Mouse (Mus musculus) frontal cortex, postnatal 36 days (tissue): ENCODE measurements around the gene Chrnb2.
A peak's percentile ranks its signal among the peaks of the same experiment; 100 is the strongest.
"Not testable (repeated sequence)": the region's sequence is repeated elsewhere in the genome, so short reads cannot be mapped to it uniquely, and the experiment has no call there.

ENCODE experiments used
- DNase-seq, 2 experiments: peaks; one replicate each; pipeline ENCODE4 v3.0.0; 2022; ENCODE audit warnings: low spot score in 2 of 2

Gene Chrnb2

DNA sequence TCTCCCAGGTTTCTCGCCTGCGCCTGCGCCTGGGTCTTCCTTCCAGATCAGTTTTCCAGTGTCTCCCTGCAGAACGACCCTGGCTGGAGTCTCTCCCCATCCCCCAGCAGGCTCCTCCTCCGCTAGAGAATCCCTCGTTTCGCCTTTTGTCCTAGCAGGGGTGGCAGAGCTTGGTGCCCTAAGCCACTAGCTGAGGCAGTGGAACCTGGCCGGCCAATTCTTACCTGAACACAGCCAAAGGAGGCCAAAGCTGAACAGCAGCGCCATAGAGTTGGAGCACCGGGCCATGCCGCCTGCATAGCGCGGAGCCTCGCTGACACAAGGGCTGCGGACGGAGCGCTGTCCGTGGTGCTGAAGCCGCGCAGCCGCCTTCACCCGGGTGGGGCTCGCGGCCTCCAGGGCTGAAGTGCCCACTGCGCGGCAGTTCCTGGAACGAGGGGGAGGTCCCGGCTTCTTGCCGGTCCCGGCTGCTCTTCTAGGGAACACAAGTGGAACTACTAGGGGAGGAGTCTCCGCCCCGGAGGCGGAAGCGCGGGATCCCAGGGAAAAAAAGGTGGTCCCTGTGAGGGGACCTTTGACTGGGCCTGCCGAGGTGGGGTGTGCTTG, at the start of gene Chrnb2:
Gene Chrnb2 (minus strand): TSS at position 514 of the 606 bp plus-strand sequence.
- DNase-seq, result peak; percentile 55 to 57

DNA sequence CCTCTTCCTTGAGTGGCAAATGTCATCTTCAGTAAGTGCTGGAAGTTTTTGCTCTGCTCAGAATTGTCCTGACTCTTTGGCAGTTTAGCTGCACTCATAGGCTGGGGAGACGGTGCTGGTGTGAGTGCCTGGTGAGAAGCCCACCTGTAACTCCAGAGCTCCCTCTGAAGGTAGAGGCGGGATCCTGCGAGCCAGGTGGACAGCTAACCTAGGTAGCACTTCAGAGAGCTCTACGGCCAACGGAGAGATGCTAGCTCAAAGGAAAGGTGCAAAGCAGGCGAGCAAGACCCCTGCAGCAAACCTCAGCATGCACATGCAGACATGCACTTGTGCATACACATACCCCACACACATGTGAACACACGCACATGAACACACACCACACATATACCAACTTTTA, 49.6 kb upstream of the Chrnb2 start:
- DNase-seq, result no peak

DNA sequence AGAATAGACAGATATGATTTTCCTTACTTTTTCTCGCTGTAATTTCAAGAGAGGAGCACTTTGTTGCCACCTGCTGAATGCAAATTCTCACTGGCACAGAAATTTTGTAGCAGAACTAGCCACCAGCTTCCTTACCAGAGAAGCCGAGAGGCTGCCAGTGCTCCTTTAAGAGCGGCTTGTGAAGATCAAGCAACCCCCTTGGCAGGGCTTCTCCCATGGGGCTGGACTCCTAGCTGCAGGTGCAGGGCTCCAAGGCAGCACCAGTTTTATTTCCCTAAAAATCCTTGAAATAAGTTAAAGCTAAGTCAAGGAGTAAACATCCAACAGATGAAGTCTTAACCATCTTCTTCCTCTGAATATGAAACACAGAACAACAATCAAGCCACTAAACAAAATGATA, 47.7 kb upstream of the Chrnb2 start:
- DNase-seq, result no peak

DNA sequence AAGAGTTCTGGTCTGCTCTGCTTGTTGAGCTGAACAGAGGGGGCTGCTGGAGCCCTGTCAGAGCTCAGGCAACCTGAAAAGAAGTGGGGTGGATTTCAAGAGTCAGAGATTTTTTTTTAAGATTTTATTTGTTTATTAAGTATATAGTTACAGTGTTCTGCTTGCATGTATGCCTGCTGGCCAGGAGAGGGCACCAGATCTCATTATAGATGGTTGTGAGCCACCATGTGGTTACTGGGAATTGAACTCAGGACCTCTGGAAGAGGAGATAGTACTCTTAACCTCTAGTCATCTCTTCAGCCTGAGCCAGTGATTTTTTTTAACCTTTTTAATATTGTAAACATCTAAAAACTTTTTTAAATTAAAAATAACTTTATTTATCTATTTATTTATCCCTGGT, 46.4 kb upstream of the Chrnb2 start:
- DNase-seq, result no peak

DNA sequence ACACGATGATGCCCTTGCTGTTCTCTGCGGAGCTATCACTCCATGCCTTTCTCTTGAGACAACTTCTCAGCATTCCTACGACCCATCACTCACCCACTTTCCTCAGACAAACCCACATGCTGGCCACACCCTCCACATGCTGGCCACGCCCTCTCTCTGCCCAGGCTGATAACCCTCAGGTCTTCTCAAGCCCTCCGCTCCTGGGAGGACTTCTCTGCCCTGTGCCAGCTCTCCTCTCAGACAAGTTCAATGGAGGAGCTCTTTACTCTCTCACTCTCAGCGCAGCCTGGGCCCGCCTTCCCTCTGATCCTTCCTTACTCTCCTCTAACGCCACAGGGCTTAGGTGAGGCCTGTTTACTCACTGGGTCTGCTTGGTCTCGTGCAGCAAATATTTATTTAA, 44.2 kb upstream of the Chrnb2 start:
- no peak for DNase-seq

DNA sequence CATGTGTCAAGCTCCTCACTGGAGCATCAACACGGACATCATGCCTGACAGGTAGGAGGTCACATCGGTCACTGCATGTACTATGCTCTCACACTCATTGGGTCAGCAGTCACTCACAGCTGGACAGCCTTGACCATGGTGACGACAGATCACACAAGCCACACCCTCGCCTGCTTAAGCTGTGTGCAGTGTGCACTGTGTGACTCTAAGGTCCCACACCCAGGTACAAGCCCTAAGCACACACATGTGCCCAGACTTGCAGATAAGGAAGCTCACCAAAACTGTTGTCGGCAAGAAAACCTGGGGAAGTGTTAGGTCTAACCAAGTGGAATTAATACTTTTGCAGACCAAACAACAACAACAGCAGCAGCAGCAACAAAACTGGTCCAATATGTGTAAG, 43.4 kb upstream of the Chrnb2 start:
- no peak for DNase-seq

DNA sequence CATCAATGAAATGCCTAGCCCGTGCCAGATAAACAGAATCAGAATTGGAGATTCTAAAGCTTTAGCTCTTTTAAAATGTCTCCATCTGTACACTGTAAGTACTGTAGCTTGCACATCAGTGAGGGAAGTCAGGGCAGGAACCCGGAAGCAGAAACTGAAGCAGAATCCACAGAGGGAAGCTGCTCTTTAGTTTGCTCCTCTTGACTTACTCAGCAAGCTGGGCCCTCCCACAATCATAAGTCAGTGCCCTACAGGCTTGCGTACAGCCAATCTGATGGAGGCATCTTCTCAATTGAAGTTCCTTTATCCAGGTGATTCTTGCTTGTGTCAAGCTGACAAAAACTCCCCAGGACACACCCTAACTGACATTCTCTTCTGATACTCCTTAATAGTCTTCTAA, 42.7 kb upstream of the Chrnb2 start:
- DNase-seq, result no peak

DNA sequence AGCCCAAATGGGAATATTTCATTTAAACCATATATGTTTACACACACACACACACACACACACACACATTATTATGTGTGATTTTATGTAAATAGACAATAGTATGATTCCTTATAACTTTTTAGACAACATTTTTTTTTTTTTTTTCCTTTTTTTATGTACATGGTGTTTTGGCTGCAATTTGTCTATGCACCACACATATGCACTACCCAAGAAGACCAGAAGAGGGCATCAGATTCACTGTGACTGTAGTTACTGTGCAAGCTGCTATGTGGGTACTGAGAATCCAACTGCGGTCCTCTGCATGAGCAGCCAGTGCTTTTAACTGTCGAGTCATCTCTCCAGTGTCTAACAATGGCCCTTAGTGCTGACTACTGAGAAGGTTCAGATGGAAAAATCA, 42.3 kb upstream of the Chrnb2 start:
- DNase-seq, result no peak

DNA sequence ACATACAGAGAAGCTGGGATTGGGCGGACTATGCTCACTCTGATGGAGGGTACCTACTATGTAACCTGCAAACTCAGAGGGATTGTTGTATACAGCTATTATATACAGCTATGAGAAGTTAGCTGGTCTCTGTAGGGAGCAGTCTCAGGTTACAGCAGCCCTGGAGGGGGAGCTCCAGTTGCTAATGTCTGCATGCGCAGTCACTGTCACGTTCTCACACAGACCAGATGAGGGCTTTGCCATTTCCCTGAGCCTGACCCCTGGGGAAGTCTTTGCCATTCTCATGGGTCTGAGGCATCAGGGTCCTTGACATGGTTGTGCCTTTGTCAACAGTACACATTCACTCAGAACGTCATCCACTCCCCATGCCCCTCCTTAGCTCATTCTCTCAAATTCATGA, 40.7 kb upstream of the Chrnb2 start:
- DNase-seq, result no peak

DNA sequence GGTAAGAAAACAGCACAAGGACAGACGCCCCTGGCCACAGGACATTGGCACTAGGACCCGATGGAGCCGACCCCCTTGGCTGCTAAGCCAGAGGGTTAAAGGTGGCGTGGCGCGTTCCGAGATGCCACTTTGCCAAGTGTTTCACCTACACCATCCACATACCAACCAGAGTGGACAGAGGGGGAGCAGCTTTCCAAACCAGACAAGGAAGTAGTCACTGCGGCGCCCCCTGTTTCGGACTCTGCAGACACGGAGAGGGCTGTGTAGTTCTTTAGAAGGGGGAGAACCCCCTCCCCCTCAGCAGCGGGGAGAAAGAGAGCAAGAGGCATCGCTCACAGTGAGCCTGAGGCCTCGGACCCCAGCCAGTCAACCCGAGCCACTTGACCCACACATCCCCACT, 38.4 kb upstream of the Chrnb2 start:
- no peak for DNase-seq

DNA sequence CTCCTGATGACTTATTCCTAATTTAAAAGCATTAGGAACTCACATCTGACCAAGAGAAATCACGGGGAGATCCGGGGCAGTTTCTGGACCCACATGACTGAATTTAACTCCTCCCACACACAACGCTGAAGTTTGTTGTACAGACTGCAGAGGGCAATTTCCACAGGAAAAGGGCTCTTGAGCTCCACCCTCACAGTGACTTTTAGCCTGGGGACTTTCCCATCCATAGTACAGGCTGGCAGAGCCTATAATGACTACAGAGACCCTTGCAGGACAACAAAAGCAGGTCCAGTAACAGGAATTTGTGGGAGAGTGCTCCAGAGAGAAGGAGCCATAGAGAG, 37.0 kb upstream of the Chrnb2 start:
- no peak for DNase-seq

DNA sequence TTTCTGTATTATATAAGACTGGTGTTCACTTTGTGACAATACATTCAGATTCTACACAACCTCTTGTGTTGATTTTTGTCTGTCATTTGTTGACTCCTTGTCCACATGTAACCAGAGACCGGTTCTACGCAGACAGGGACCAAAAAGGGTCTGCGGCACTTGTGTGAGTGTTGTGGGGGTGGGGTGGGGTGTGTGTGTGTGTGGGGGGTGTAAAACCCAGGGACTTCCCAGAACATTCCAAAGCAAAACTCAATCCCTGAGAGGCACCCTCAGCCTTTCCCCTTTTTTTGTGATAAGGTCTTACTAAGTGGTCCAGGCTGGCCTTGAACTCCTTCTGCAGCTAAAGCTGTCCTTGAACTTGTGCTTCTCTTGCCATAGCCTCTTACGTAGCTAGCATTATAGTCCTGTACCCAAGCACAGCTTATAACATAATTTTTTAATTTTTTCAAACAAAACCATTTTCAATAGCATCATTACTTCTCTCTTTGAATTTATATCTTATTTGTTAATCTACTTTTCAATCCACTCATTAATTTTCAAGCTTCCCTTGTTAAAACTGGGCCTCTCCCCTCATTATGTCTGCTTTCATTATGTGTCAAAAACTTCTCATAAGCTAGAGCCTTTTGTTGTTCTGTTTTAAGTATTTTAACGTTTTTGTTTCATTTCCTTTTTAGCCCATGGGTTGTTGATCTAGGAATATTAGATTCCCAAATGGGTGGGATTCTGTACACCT, 36.5 kb upstream of the Chrnb2 start:
- no peak for DNase-seq

DNA sequence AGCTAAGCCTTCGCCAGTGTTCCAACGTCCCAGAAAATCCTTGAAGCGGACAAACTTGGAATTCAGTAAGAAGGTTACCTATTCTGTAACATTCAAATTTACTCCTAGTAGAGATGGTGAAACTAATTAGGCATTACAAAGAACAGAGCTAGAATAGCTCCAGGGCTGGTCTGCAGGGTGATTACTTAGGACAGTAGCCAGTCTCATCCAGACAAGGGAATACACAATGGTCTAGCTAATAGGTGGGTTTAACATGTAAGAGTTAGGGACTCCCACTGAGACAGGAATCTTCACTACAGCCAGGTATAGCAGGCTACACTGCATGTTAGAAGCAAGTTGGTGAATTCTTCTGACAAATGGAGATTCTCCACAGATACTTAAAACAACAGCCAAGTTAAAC, 35.6 kb upstream of the Chrnb2 start:
- DNase-seq, result not testable (repeated sequence)

DNA sequence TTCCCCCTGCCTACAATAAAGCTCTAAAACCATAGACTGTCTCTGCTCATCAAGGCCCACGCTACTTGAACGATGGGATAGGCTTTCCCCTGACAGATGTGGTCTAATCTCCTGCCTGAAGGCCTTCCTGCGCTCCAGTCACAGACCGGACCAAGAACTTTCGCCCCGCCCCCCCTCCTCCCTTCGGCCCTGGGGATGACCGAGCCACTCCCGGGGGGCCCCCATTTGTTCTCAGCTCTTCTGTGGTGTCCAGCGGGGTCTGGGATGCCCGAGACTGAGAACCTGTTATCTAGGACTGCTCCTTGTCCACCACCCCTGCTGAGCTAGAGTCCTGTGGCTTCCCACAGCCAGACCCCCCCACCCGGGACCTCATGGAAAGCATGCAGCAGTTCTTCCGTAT, 35.0 kb upstream of the Chrnb2 start:
- no peak for DNase-seq

DNA sequence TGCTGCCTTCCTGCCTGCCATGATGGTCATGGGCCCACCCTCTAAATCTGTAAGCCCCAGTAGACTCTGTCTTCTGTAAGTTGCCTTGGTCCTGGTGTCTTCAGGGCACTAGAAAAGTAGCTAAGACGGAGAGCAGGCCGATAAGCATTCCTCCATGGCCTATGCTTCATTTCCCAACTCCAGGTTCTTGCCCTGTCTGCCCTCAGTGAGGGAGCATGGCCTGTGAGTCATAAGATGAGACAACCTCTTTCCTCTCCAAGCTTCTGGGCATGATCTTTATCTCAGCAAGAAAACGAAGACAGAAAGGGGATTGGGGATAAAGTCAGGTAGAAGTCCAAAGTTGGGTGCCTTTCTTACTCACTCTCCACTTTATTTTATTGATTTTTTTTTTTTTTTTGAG, 34.1 kb upstream of the Chrnb2 start:
- DNase-seq, result no peak

DNA sequence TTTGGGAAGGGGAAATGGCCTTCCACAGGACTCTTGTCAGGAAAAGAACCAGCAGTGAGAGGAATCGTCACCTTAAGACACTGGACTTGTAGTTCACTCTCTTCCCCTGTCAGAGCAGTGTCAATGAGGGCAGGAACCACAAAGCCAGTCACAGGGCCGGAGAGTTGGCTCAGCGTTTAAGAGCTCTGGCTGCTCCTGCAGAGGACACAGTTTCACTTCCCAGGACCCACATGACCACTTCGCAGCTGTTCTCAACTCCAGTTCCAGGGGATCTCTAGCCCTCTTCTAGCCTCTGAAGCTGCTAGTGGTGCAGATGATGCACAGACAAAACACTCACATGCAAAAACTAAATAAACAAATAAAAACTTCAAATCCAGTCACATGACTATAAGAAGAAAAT, 31.9 kb upstream of the Chrnb2 start:
- DNase-seq, result no peak

DNA sequence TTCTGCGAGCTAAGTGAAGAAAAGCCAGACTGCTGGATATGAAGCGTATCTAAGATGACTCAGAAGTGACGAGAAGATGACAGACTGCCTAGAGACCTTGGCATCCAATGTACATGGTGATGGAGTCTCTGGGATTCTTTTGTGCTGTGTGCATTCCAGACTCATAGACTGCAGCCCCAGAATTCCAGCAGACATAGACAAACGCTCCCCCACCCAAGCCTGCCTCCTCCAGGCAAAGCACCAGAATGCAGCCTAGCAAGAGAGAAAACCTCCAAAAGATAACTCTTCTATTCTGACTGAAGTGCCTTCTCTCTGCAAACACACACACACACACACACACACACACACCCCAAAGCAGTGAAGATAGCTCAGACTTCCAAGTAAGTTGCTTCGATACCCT, 31.3 kb upstream of the Chrnb2 start:
- DNase-seq, result no peak

DNA sequence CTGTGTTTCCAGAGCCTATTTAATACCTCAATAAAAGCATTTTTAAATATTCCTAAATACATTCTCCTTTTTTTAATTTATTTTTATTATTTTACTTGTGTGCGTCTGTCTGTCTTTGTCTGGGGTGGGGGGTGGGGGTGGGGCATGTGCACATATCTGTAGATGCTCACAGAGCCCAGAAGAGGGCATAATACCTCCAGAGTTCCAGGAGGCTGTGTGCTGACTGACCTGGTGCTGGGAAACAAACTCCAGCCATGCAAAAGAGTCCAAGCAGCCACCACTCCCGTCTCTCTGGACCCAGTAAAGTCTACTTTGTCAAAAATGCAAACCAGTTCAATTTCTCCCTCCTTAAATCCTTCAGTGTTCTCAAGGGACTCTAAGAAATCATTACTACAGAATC, 30.2 kb upstream of the Chrnb2 start:
- no peak for DNase-seq

DNA sequence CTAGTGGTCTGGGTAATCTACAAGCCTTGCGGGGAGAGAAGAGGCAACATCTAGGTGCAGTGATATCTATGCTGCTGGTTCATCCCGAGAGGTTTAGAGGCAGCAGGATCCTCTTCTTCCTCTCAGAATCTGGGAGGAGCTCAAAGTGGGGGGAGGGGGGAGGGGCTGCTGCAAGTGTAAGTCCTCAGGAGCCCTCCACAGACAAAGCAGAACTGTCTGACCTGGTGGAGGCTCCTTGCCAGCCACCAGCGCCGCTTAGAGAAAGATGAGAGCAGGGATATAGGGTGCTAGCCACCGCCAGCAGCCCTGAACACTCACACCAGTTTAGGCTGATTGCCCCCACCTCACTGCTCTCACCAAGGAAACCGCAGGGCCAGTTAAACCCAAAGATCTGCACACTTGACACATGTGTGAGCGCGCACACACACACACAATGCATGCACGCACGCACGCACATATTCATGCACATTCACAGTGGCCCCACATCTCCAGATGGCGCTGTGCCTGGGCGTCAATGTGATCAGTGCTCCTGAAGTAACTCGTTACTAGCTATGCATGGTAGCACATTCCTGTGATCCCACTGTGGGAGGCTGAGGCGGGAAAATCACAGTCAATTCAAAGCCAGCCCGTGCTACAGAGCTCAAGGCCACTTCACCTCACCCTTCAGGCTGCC, 24.4 kb upstream of the Chrnb2 start:
- DNase-seq, result no peak

DNA sequence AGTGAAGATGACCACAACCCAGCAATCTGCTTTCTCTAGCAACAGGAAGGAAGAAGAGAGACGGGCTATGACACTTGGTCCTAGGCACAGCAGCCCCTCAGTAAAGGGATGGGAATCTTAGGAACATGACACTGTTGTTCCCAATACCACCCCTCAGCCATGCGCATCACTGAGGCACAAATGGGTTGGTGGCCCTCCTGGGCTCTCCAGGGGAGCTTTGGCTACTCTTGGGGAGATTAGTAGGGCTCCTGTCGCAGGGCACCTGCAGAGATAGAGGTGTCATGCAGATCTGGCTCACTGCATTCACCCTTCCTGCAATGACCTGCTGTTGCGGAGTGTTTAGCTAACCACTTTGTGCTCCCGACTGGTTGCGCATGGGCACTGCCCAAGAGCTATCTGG, 21.8 kb upstream of the Chrnb2 start:
- no peak for DNase-seq

DNA sequence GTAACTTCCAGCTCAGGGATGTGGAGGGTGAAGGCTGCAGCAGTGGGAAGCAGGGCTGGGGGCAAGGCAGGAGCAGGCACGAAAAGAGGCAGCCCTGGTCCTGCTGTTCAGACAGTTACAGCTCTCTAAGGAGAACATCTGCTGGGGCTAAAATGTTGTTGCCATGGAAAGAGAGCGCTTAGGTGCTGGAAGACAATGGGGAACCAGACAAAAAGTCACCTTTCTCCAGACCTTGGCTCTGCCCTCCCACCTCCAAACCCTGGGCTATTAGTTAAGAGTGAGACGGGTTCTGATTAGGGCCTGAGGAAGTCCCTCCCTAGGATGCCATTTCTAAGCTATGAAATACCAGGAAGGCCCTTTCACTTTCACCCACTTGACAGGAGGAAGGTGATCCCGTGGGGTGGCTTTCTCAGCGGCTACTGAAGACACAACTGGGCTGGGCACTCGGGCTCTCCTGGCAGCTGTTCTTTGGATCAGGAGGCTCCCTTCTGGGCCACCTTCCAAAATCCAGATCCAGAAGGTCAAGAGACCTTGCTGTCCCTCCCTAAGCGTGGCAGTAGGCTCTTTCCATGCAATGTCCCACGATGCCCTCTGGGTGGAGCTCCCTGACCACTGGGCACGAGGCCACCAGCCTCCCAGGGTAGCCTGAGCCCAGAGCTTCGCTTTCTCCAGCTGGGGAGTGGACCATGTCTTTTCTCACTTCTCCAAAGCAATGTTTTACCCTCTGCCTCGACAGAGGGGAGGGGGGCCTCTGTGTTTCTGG, 20.7 kb upstream of the Chrnb2 start:
- DNase-seq, result peak; percentile 60 to 70

DNA sequence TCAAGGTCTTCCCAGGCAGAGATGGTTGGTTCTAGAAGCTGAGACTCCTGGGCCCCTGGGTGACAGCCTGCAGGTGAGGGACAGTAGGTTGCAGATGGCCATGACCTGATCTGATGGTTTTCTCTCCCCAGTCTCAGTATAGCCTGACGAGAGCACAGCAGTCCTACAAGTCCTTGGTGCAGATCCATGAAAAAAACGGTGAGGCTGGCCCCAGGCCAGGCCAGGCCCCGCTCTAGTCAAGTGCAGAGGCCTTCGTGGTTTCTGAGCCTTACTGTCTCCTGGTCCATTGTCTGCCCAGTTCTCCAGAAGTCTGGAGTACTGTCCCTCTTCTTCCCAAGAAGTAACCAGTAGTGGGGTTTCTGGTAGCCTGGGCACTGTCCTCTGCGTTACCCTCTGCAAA, 17.2 kb upstream of the Chrnb2 start:
- no peak for DNase-seq

DNA sequence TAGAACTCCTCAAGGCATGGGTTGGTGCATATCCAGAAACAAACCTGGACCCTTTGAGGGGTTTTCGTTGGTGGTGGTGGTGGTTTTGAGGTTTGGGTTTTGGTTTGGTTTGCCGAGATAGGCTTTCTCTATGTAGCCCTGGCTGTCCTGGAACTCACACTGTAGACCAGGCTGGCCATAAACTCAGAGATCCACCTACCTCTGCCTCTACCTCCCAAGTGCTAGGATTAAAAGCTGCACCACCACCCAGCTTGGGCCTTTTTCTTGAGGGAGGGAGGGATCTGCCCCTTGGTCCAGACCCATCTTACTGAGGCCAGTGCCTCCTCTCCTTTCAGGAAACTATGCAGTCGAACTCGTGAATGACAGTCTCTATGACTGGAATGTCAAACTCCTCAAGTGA, 15.7 kb upstream of the Chrnb2 start:
- no peak for DNase-seq
